Mouse (Mus musculus) midbrain, embryonic 16.5 days (tissue): ENCODE results near the gene Gm21748. TPM values are rescaled to one million over a fixed set of nuclear protein-coding genes. Genes with fewer than 3 reads are reported as not detected.
"Not testable (repeated sequence)": the region's sequence is repeated elsewhere in the genome, so short reads cannot be mapped to it uniquely, and the experiment has no call there.

Source experiments
- ATAC-seq: fragments of 200-750 bp; cut with Nextera tagmentation; 2 replicates; pipeline ENCODE4 v1.8.0; 2017; ENCODE audit warnings: moderate TSS enrichment
- H3K27ac ChIP-seq: fragments of 300-500 bp; sonication (generic); 2 replicates; pipeline ENCODE4 v1.5.1; 2014; ENCODE audit warnings: mild to moderate bottlenecking, low read length, mixed read lengths
- H3K27me3 ChIP-seq: fragments of 300-500 bp; sonication (generic); 2 replicates; pipeline ENCODE4 v1.6.1; 2014; ENCODE audit warnings: low read depth, low read length, mixed read lengths; ENCODE audit not compliant: control insufficient read depth, insufficient read depth
- H3K36me3 ChIP-seq: fragments of 300-500 bp; sonication (generic); 2 replicates; pipeline ENCODE4 v1.6.1; 2014; ENCODE audit warnings: mild to moderate bottlenecking, low read length, moderate library complexity, mixed read lengths; ENCODE audit not compliant: control insufficient read depth, insufficient read depth
- H3K4me1 ChIP-seq: fragments of 300-500 bp; sonication (generic); 2 replicates; pipeline ENCODE4 v1.6.1; 2014; ENCODE audit warnings: mild to moderate bottlenecking, low read length, mixed read lengths; ENCODE audit not compliant: control insufficient read depth, insufficient read depth
- H3K4me2 ChIP-seq: fragments of 300-500 bp; sonication (generic); 2 replicates; pipeline ENCODE4 v1.6.1; 2014; ENCODE audit warnings: mild to moderate bottlenecking, low read length, mixed read lengths
- H3K4me3 ChIP-seq: fragments of 300-500 bp; sonication (generic); 2 replicates; pipeline ENCODE4 v1.5.1; 2014; ENCODE audit warnings: low read depth, mild to moderate bottlenecking, low read length, moderate library complexity, mixed read lengths
- H3K9ac ChIP-seq: fragments of 300-500 bp; sonication (generic); 2 replicates; pipeline ENCODE4 v1.6.1; 2014; ENCODE audit warnings: low read depth, low read length, mixed read lengths
- H3K9me3 ChIP-seq: fragments of 300-500 bp; sonication (generic); replicated peaks from 2 replicates; pipeline ENCODE4 v1.6.1; 2014; ENCODE audit warnings: mild to moderate bottlenecking, low read length, mixed read lengths; ENCODE audit not compliant: control insufficient read depth, poor library complexity, severe bottlenecking
- WGBS: fragments of 180-500 bp; shearing (Covaris S2); extraction: QIAGEN DNeasy Blood & Tissue Kit; methylation state at CpG from one replicate; pipeline ENCODE4 v1.1.7; 2014; 5-methylcytosine and 5-hydroxymethylcytosine counted together
- polyA plus RNA-seq: library from polyadenylated mRNA; unstranded; fragments of >200 nt; fragmentation: Nextera tagmentation; extraction: Ambion mirVana; gene quantifications from 2 replicates; pipeline ENCODE4 v1.2.1, GENCODE M21; 2015

Gene Gm21748
- not detected in 2 replicates for polyA plus RNA-seq

DNA sequence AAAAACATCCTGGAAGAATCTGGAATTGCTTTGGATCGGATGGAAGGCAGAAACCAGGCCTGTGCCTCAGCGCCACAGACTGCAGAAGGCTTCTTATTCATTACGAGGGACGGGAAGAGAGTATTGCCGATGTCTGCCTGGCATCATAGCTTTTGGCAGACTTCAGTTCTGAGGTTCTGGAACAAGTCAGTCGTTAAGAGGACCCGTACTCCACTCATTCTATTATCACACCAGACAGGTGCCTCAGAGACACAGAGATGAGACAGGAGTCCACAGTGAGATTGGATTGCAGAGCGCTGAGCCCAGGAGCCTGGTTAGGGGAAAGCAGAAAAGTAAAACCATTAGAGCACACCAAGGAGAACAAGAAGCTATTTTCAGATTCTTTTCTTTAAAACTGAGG is at the start of gene Gm21748:
TSS of gene Gm21748 (minus strand) at position 101 of the 400 bp plus-strand sequence.
- not testable (repeated sequence) for H3K9ac ChIP-seq, H3K9me3 ChIP-seq, H3K27me3 ChIP-seq, H3K27ac ChIP-seq, H3K4me1 ChIP-seq, ATAC-seq, H3K36me3 ChIP-seq, H3K4me2 ChIP-seq, H3K4me3 ChIP-seq
- no CpG with 5 or more reads among the region's 8 CpGs for WGBS

Other genes with a start within 250 kb of the Gm21748 start
- not detected in 2 replicates for gene Gm21860, start 84.4 kb downstream of the Gm21748 start, polyA plus RNA-seq
- gene Gm47283, start 54.4 kb downstream of the Gm21748 start, polyA plus RNA-seq = not detected in 2 replicates